Mouse (Mus musculus): ENCODE results near the gene St5.

St5 gene

GRCm38 (mm10) chr7:109492616-109493318 is 210.6 kb downstream of the St5 start:
- peak; percentile 29 to 44 for DNase-seq (ENCODE audit: low spot score in 2 of 2)

GRCm38 (mm10) chr7:109484221-109484620 is 219.2 kb downstream of the St5 start:
- no peak for DNase-seq (ENCODE audit: low spot score in 2 of 2)

GRCm38 (mm10) chr7:109480765-109481197 is 222.6 kb downstream of the St5 start:
- DNase-seq (ENCODE audit: low spot score in 2 of 2), result peak in 1 of 2 experiments; percentile 9

DNA sequence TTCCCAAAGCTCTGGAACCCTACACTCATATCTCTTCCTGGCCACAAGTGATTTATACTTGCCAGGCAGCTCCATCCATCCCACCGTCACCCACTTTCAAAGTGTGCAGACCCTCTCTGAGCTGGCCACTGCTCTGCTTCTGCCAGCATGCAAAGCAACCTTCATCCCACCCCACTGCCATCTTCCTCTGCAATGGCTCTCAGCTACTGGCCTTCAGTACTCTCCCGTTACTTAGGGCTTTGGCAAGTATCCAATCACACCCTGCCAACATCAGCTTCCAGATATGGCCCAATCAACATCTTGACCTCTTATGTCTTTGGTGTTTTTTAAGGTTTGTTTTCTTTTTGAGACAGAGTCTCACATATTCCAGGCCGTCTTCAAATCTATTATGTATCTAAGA is 225.5 kb downstream of the St5 start:
- DNase-seq (ENCODE audit: low spot score in 2 of 2), result no peak
